Mouse (Mus musculus) kidney, embryonic 14.5 days (tissue): ENCODE results near the gene Cacna1a. TPM values are rescaled to one million over a fixed set of nuclear protein-coding genes. Genes with fewer than 3 reads are reported as not detected.

Experiments used
- ATAC-seq: fragments of 200-750 bp; cut with Nextera tagmentation; 2 replicates; pipeline ENCODE4 v1.8.0; 2017; ENCODE audit warnings: moderate number of reproducible peaks, mild to moderate bottlenecking, moderate TSS enrichment, moderate library complexity; ENCODE audit not compliant: low FRiP score, low TSS enrichment
- H3K27ac ChIP-seq: fragments of 300-500 bp; sonication (generic); 2 replicates; pipeline ENCODE4 v1.5.1; 2014; ENCODE audit warnings: low read depth, mild to moderate bottlenecking, low read length, moderate library complexity, mixed read lengths
- H3K27me3 ChIP-seq: fragments of 300-500 bp; sonication (generic); 2 replicates; pipeline ENCODE4 v1.6.1; 2014; ENCODE audit warnings: mild to moderate bottlenecking, low read length; ENCODE audit not compliant: control insufficient read depth, insufficient read depth
- H3K36me3 ChIP-seq: fragments of 300-500 bp; sonication (generic); 2 replicates; pipeline ENCODE4 v1.6.1; 2014; ENCODE audit warnings: low read length, mixed read lengths; ENCODE audit not compliant: control insufficient read depth, insufficient read depth
- H3K4me1 ChIP-seq: fragments of 300-500 bp; sonication (generic); 2 replicates; pipeline ENCODE4 v1.6.1; 2014; ENCODE audit warnings: low read length, mixed read lengths; ENCODE audit not compliant: control insufficient read depth, insufficient read depth
- H3K4me2 ChIP-seq: fragments of 300-500 bp; sonication (generic); replicated peaks from 2 replicates; pipeline ENCODE4 v1.6.1; 2014; ENCODE audit warnings: low read depth, mild to moderate bottlenecking, low read length
- H3K4me3 ChIP-seq: fragments of 300-500 bp; sonication (generic); 2 replicates; pipeline ENCODE4 v1.5.1; 2014; ENCODE audit warnings: mild to moderate bottlenecking, low read length
- H3K9ac ChIP-seq: fragments of 300-500 bp; sonication (generic); 2 replicates; pipeline ENCODE4 v1.6.1; 2014; ENCODE audit warnings: low read depth, mild to moderate bottlenecking, low read length, moderate library complexity
- H3K9me3 ChIP-seq: fragments of 300-500 bp; sonication (generic); 2 replicates; pipeline ENCODE4 v1.6.1; 2016; ENCODE audit warnings: low read length; ENCODE audit not compliant: control insufficient read depth
- WGBS: fragments of 180-500 bp; shearing (Covaris S2); extraction: QIAGEN DNeasy Blood & Tissue Kit; methylation state at CpG from one replicate; pipeline ENCODE4 v1.1.7; 2014; 5-methylcytosine and 5-hydroxymethylcytosine counted together
- polyA plus RNA-seq: library from polyadenylated mRNA; unstranded; fragments of >200 nt; fragmentation: Nextera tagmentation; extraction: Ambion mirVana; gene quantifications from 2 replicates; pipeline ENCODE4 v1.2.1, GENCODE M21; 2014

Cacna1a gene
- polyA plus RNA-seq, 1 experiment from 2014 or later = 4.4 TPM

- WGBS = 30% methylated on average over 15 of the region's 15 CpGs
- Histone ChIP-seq H3K9ac (no peak overlapping the region), H3K4me3 (no peak overlapping the region), H3K4me2 (no peak overlapping the region), H3K36me3 (no peaks in the 10 kb centered on the region), H3K27ac (no peak overlapping the region), H3K9me3 (no peaks in the 10 kb centered on the region), H3K4me1 (no peaks in the 10 kb centered on the region), H3K27me3 (no peaks in the 10 kb centered on the region)
- peak; percentile 11; the same call in 1 of the 2 replicates for ATAC-seq
Measured at GRCm38 (mm10) chr8:84592015-84592662, 203.9 kb downstream of the Cacna1a start.

- H3K27me3 ChIP-seq = no peaks in the 10 kb centered on the region
- H3K9me3 ChIP-seq = no peaks in the 10 kb centered on the region
- H3K36me3 ChIP-seq = no peaks in the 10 kb centered on the region
- WGBS = 33% methylated on average over 1 of the region's 1 CpGs
- H3K4me2 ChIP-seq = no peak overlapping the region
- H3K27ac ChIP-seq = no peak overlapping the region
- H3K4me1 ChIP-seq = no peaks in the 10 kb centered on the region
- no peak for ATAC-seq
- H3K9ac ChIP-seq = no peak overlapping the region
- no peak overlapping the region for H3K4me3 ChIP-seq
Measured at GRCm38 (mm10) chr8:84593143-84593542, 204.9 kb downstream of the Cacna1a start.

DNA sequence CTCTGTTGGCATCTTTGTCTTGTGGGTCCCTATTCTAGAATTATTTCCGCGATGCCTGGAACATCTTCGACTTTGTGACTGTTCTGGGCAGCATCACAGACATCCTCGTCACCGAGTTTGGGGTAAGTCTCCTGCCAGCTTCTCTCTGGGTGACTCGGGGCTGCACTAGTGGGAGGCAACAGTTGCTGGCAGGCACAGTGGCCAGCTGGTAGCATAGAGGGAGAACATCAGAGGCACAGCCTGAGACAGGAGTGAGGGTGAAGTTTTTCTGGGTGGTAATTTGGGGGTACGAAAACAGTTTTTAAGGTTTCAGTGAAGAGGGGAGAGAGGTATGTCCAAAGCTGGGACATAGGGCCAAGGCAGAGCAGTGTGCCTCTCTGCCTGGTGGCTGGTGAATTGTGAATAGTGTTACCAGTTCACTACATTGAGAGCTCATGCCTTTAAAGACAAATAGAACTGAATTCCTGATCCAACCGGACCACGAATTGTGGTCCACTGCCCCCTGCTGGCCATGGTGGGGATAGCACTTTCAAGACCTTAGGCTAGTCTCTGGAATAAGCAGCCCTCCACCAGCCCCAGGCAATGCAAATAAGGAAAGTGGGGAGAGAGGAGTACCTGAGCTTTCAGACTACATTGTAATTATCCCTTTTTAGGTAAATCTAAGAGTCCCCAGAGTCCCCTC lies 206.0 kb downstream of the Cacna1a start:
- Histone ChIP-seq H3K9ac (no peak overlapping the region), H3K27me3 (no peaks in the 10 kb centered on the region), H3K36me3 (no peaks in the 10 kb centered on the region), H3K4me2 (no peak overlapping the region), H3K9me3 (no peaks in the 10 kb centered on the region), H3K4me3 (no peak overlapping the region), H3K4me1 (no peaks in the 10 kb centered on the region), H3K27ac (no peak overlapping the region)
- ATAC-seq = no peak
- WGBS = 69% methylated on average over 9 of the region's 9 CpGs

- 22% methylated on average over 9 of the region's 9 CpGs for WGBS
- peaks cover 3% of the 10 kb centered on the region; the same call in 1 of the 2 replicates for H3K4me1 ChIP-seq
- H3K36me3 ChIP-seq = no peaks in the 10 kb centered on the region
- H3K9ac ChIP-seq = no peak overlapping the region
- no peak for ATAC-seq
- peaks cover 3% of the 10 kb centered on the region; the same call in 1 of the 2 replicates for H3K27me3 ChIP-seq
- no peaks in the 10 kb centered on the region for H3K9me3 ChIP-seq
- no peak overlapping the region for H3K4me2 ChIP-seq
- no peak overlapping the region for H3K27ac ChIP-seq
- no peak overlapping the region for H3K4me3 ChIP-seq
Measured at GRCm38 (mm10) chr8:84595648-84596047, 207.4 kb downstream of the Cacna1a start.

DNA sequence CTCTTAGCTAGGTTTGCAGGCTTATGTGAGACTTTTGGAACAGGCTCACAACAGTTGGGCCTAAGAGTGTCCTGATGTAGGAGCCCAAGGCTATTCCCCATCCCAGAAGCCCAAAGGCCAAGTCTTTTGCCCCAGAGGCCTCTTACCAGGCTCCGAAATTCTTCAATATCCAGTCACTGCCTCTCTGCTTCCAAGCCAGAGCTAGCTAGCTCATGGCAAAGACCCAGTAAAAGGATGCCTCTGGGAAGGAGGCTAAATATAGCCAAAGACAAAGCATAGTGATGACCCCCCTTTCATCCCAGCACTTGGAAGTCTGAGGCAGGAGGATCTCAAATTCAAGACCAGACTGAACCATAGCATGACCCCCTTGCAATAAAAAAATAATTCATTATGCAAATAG lies 211.2 kb downstream of the Cacna1a start:
- Histone ChIP-seq H3K4me1 (peaks cover 8% of the 10 kb centered on the region), H3K9me3 (no peaks in the 10 kb centered on the region), H3K9ac (no peak overlapping the region), H3K4me2 (no peak overlapping the region), H3K4me3 (no peak overlapping the region), H3K27ac (no peak overlapping the region), H3K36me3 (no peaks in the 10 kb centered on the region), H3K27me3 (peaks cover 10% of the 10 kb centered on the region)
- 90% methylated on average over 1 of the region's 1 CpGs for WGBS
- no peak for ATAC-seq

GRCm38 (mm10) chr8:84600311-84600907 lies 212.2 kb downstream of the Cacna1a start:
- Histone ChIP-seq H3K9ac (peak overlapping the region; percentile 36), H3K27ac (no peak overlapping the region)
- ATAC-seq = peak; percentile 61

DNA sequence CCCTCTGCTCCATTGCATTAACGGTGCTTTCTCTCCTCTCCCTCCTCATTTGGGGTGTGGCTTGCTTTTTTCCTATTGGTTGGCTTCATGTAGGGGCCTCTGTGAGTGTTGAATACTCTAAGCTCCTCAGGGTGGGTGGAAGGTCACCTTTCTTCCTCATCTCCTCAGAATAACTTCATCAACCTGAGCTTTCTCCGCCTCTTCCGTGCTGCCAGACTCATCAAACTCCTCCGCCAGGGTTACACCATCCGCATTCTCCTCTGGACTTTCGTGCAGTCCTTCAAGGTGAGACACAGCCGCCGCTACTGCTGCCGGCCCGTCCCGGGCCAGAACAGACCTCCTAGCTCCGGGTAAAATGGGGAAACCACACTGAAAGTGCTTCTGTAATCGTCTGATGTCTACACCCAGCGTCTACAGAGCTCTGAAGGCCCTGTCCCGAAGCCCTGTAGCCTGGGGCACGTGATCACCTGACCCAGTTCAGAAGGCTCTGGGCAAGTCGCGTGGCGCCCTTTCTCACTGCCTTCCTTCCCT lies 213.0 kb downstream of the Cacna1a start:
- peak; percentile 53; the same call in 1 of the 2 replicates for ATAC-seq
- peak overlapping the region; percentile 34 for H3K4me3 ChIP-seq
- WGBS = 4% methylated on average over 19 of the region's 19 CpGs
- no peaks in the 10 kb centered on the region for H3K36me3 ChIP-seq
- no peak overlapping the region for H3K27ac ChIP-seq
- H3K9ac ChIP-seq = peak overlapping the region; percentile 51
- H3K4me2 ChIP-seq = peak overlapping the region; percentile 46
- peaks cover 10% of the 10 kb centered on the region for H3K27me3 ChIP-seq
- peaks cover 8% of the 10 kb centered on the region for H3K4me1 ChIP-seq
- H3K9me3 ChIP-seq = no peaks in the 10 kb centered on the region

More at GRCm38 (mm10) chr8:84600311-84600907, 212.2 kb downstream of the Cacna1a start:
- Histone ChIP-seq H3K4me2 (peak overlapping the region; percentile 46), H3K36me3 (no peaks in the 10 kb centered on the region), H3K4me1 (peaks cover 8% of the 10 kb centered on the region), H3K4me3 (peak overlapping the region; percentile 34), H3K9me3 (no peaks in the 10 kb centered on the region), H3K27me3 (peaks cover 10% of the 10 kb centered on the region)
- WGBS = 8% methylated on average over 26 of the region's 26 CpGs

- no peaks in the 10 kb centered on the region for H3K36me3 ChIP-seq
- H3K9me3 ChIP-seq = no peaks in the 10 kb centered on the region
- ATAC-seq = no peak
- no peak overlapping the region for H3K4me2 ChIP-seq
- H3K4me3 ChIP-seq = no peak overlapping the region
- 35% methylated on average over 16 of the region's 16 CpGs for WGBS
- no peak overlapping the region for H3K27ac ChIP-seq
- H3K9ac ChIP-seq = no peak overlapping the region
- peaks cover 3% of the 10 kb centered on the region; the same call in 1 of the 2 replicates for H3K27me3 ChIP-seq
- no peaks in the 10 kb centered on the region for H3K4me1 ChIP-seq
Measured at GRCm38 (mm10) chr8:84614512-84615223, 226.4 kb downstream of the Cacna1a start.
